Mouse (Mus musculus) stomach, postnatal 0 days (tissue): ENCODE data around the gene Rex1bd. TPM values are rescaled to one million over a fixed set of nuclear protein-coding genes. Genes with fewer than 3 reads are reported as not detected.

Experiments used
- ATAC-seq: fragments of 200-750 bp; cut with Nextera tagmentation; 2 replicates; pipeline ENCODE4 v1.8.0; 2017; ENCODE audit not compliant: low FRiP score, low TSS enrichment
- DNase-seq: peaks from one replicate; pipeline ENCODE4 v3.0.0-alpha.2; 2016; ENCODE audit warnings: low spot score
- H3K27ac ChIP-seq: fragments of 300-500 bp; sonication (generic); replicated peaks from 2 replicates; pipeline ENCODE4 v1.5.1; 2014; ENCODE audit warnings: mild to moderate bottlenecking, control low read depth
- H3K27me3 ChIP-seq: fragments of 300-500 bp; sonication (generic); 2 replicates; pipeline ENCODE4 v1.6.1; 2014; ENCODE audit warnings: low read length; ENCODE audit not compliant: control insufficient read depth, insufficient read depth
- H3K36me3 ChIP-seq: fragments of 300-500 bp; sonication (generic); 2 replicates; pipeline ENCODE4 v1.6.1; 2014; ENCODE audit warnings: low read length, mixed read lengths; ENCODE audit not compliant: control insufficient read depth, insufficient read depth
- H3K4me1 ChIP-seq: fragments of 300-500 bp; sonication (generic); replicated peaks from 2 replicates; pipeline ENCODE4 v1.6.1; 2014; ENCODE audit warnings: antibody characterized with exemption; ENCODE audit not compliant: control insufficient read depth, insufficient read depth
- H3K4me2 ChIP-seq: fragments of 300-500 bp; sonication (generic); replicated peaks from 2 replicates; pipeline ENCODE4 v1.6.1; 2014; ENCODE audit warnings: low read depth, mild to moderate bottlenecking, control low read depth, moderate library complexity
- H3K4me3 ChIP-seq: fragments of 300-500 bp; sonication (generic); 2 replicates; pipeline ENCODE4 v1.5.1; 2014; ENCODE audit warnings: low read depth, low read length, control low read depth
- H3K9ac ChIP-seq: fragments of 300-500 bp; sonication (generic); 2 replicates; pipeline ENCODE4 v1.6.1; 2014; ENCODE audit warnings: mild to moderate bottlenecking, low read length, control low read depth, mixed read lengths
- H3K9me3 ChIP-seq: fragments of 300-500 bp; sonication (generic); 2 replicates; pipeline ENCODE4 v1.6.1; 2016; ENCODE audit warnings: low read length; ENCODE audit not compliant: control insufficient read depth
- CTCF ChIP-seq: IDR thresholded peaks from 2 replicates; pipeline ENCODE4 v1.5.1; 2016; ENCODE audit warnings: antibody characterized with exemption, low read depth, mild to moderate bottlenecking, moderate library complexity
- EP300 ChIP-seq: optimal IDR thresholded peaks from 2 replicates; pipeline ENCODE3; 2016; ENCODE audit warnings: antibody characterized with exemption
- WGBS: fragments of 180-500 bp; shearing (Covaris S2); extraction: QIAGEN DNeasy Blood & Tissue Kit; methylation state at CpG from one replicate; pipeline ENCODE4 v1.1.7; 2014; 5-methylcytosine and 5-hydroxymethylcytosine counted together
- polyA plus RNA-seq: library from polyadenylated mRNA; unstranded; fragments of >200 nt; fragmentation: Nextera tagmentation; extraction: Ambion mirVana; gene quantifications from 2 replicates; pipeline ENCODE4 v1.2.1, GENCODE M21; 2015

Rex1bd gene
- polyA plus RNA-seq, 1 experiment from 2014 or later: 122 TPM

GRCm38 (mm10) chr8:70457882-70458281 is 48.7 kb downstream of the Rex1bd start:
- WGBS: 86% methylated on average over 6 of the region's 6 CpGs
- TF ChIP-seq EP300 (no peak), CTCF (no peak)

GRCm38 (mm10) chr8:70456996-70457395 is 49.6 kb downstream of the Rex1bd start:
- no peak overlapping the region for H3K4me2 ChIP-seq
- DNase-seq: no peak
- TF ChIP-seq EP300: no peak
- no peak for TF ChIP-seq CTCF
- ATAC-seq: no peak; the same call in 1 of the 2 replicates
- no peak overlapping the region for H3K4me3 ChIP-seq
- no peak overlapping the region for H3K9ac ChIP-seq
- H3K27ac ChIP-seq: no peak overlapping the region
- H3K9me3 ChIP-seq: no peaks in the 10 kb centered on the region
- H3K36me3 ChIP-seq: 0 out of 2 replicates have a peak, but pooled peaks cover 4% of the 10 kb centered on the region
- WGBS: 80% methylated on average over 1 of the region's 1 CpGs
- H3K4me1 ChIP-seq: no peaks in the 10 kb centered on the region; the same call in 1 of the 2 replicates
- H3K27me3 ChIP-seq: no peaks in the 10 kb centered on the region

More at GRCm38 (mm10) chr8:70457882-70458281, 48.7 kb downstream of the Rex1bd start:
- Histone ChIP-seq H3K4me3 (no peak overlapping the region), H3K27ac (no peak overlapping the region), H3K9ac (no peak overlapping the region), H3K36me3 (no peaks in the 10 kb centered on the region), H3K4me1 (no peaks in the 10 kb centered on the region; the same call in 1 of the 2 replicates), H3K27me3 (no peaks in the 10 kb centered on the region), H3K4me2 (no peak overlapping the region), H3K9me3 (no peaks in the 10 kb centered on the region)
- no peak for DNase-seq
- ATAC-seq: no peak

Other genes starting within 250 kb of the Rex1bd start
- gene Homer3, start 223.9 kb downstream of the Rex1bd start, polyA plus RNA-seq: 13.8 and 17.5 TPM in 2 replicates
- gene Ddx49, start 204.3 kb downstream of the Rex1bd start, polyA plus RNA-seq: 35.0 and 36.0 TPM in 2 replicates
- gene Cope, start 204.2 kb downstream of the Rex1bd start, polyA plus RNA-seq: 347 and 366 TPM in 2 replicates
- 2.0 and 2.6 TPM in 2 replicates for gene Cers1, start 191.0 kb downstream of the Rex1bd start, polyA plus RNA-seq
- 0.53 TPM in 2 replicates for gene Gdf1, start 176.9 kb downstream of the Rex1bd start, polyA plus RNA-seq
- gene Upf1, start 153.5 kb downstream of the Rex1bd start, polyA plus RNA-seq: 9.5 and 9.6 TPM in 2 replicates
- 0.15 and 0.42 TPM in 2 replicates for gene Comp, start 133.2 kb downstream of the Rex1bd start, polyA plus RNA-seq
- gene Crtc1, start 67.2 kb downstream of the Rex1bd start, polyA plus RNA-seq: 8.0 and 8.4 TPM in 2 replicates
- gene Klhl26, start 29.8 kb downstream of the Rex1bd start, polyA plus RNA-seq: 10.4 and 12.4 TPM in 2 replicates
- 2.4 and 2.8 TPM in 2 replicates for gene Tmem59l, start 19.4 kb downstream of the Rex1bd start, polyA plus RNA-seq
- 5.8 and 6.5 TPM in 2 replicates for gene Crlf1, start 13.6 kb downstream of the Rex1bd start, polyA plus RNA-seq
- gene Uba52, start 4.0 kb upstream of the Rex1bd start, polyA plus RNA-seq: 951 and 966 TPM in 2 replicates
- gene Fkbp8, start 21.0 kb upstream of the Rex1bd start, polyA plus RNA-seq: 179 and 188 TPM in 2 replicates
- gene Kxd1, start 21.2 kb upstream of the Rex1bd start, polyA plus RNA-seq: 47.1 and 54.6 TPM in 2 replicates
- gene Ell, start 32.7 kb upstream of the Rex1bd start, polyA plus RNA-seq: 11.1 and 13.5 TPM in 2 replicates
- 37.4 and 39.3 TPM in 2 replicates for gene Isyna1, start 87.6 kb upstream of the Rex1bd start, polyA plus RNA-seq
- 66.7 and 83.8 TPM in 2 replicates for gene Ssbp4, start 102.1 kb upstream of the Rex1bd start, polyA plus RNA-seq
- 2.3 and 2.7 TPM in 2 replicates for gene Lrrc25, start 109.4 kb upstream of the Rex1bd start, polyA plus RNA-seq
- 0.30 and 0.33 TPM in 2 replicates for gene Gdf15, start 125.7 kb upstream of the Rex1bd start, polyA plus RNA-seq
- 23.3 and 25.2 TPM in 2 replicates for gene Pgpep1, start 153.6 kb upstream of the Rex1bd start, polyA plus RNA-seq
- 141 and 147 TPM in 2 replicates for gene Lsm4, start 166.5 kb upstream of the Rex1bd start, polyA plus RNA-seq
- 78.3 and 108 TPM in 2 replicates for gene Jund, start 192.2 kb upstream of the Rex1bd start, polyA plus RNA-seq
- 0.05 TPM in 1 of 2 replicates, not detected in the other for gene Iqcn, start 196.7 kb upstream of the Rex1bd start, polyA plus RNA-seq
- gene Gm3336, start 211.8 kb upstream of the Rex1bd start, polyA plus RNA-seq: 29.7 and 32.2 TPM in 2 replicates
- gene Pde4c, start 217.0 kb upstream of the Rex1bd start, polyA plus RNA-seq: 0.27 and 0.35 TPM in 2 replicates
- 18.9 and 19.0 TPM in 2 replicates for gene Rab3a, start 247.9 kb upstream of the Rex1bd start, polyA plus RNA-seq